20 mouse cellular contexts compared by ENCODE assay signal in genomic region chr11:4674593-4674992, GRCm38 (mm10). TPM values are rescaled to one million over a fixed set of nuclear protein-coding genes. Genes with fewer than 3 reads are reported as not detected.
DNase-seq lines count a peak whose midpoint lies in the region; TF ChIP-seq lines count a peak whose summit lies in the region.
"Had no signal": no experiment of that assay in that cellular context is flagged by ENCODE, and none has a peak within 500 bp of the region (broad histone marks: within the 10 kb centered on the region; RNA-seq: fewer than 3 reads in every experiment).

No protein-coding gene starts in this region.

- 91% methylated on average over 1 of the region's 1 CpGs for WGBS in hindbrain, embryonic 10.5 days

- 0 out of 2 replicates have a peak, but pooled peaks cover 9% of the 10 kb centered on the region for H3K4me1 ChIP-seq in hindbrain, embryonic 10.5 days (replicated peaks)
- H3K4me1 ChIP-seq: neural tube, embryonic 13.5 days had no signal

- DNase-seq in layer of hippocampus, adult 2 months (ENCODE audit: low spot score in 2 of 2), result no peak
- no peak for DNase-seq in layer of hippocampus, postnatal 25 days (ENCODE audit: extremely low spot score in 1 of 2, low spot score in 1 of 2)
- DNase-seq in 3T3-L1 (ENCODE audit: low read depth, low spot score) (peak; percentile 32), adipocyte (ENCODE audit: low spot score) (peak; percentile 41)
- peak; percentile 37 to 60 for DNase-seq in lung, postnatal 4 days
- no peak for DNase-seq in hindbrain, embryonic 10.5 days (ENCODE audit: low spot score)
- DNase-seq in embryo, embryonic 11 days, result no peak
- no peak for DNase-seq in thymus, postnatal 4 days
- DNase-seq: cerebellum, adult 9-10 months; heart, adult 18-20 months; heart, postnatal 14 days; kidney, postnatal 25 days had no signal

- H3K27me3 ChIP-seq in hindbrain, embryonic 10.5 days (ENCODE audit: insufficient read depth, poor library complexity, severe bottlenecking), result no peaks in the 10 kb centered on the region
- H3K27me3 ChIP-seq: embryonic facial prominence, embryonic 12.5 days; limb, embryonic 15.5 days; neural tube, embryonic 13.5 days had no signal

- H3K36me3 ChIP-seq in hindbrain, embryonic 10.5 days, result peaks cover 85% of the 10 kb centered on the region

- H3K9me3 ChIP-seq in hindbrain, embryonic 10.5 days, result no peaks in the 10 kb centered on the region
- H3K9me3 ChIP-seq: embryonic facial prominence, embryonic 12.5 days; limb, embryonic 15.5 days; neural tube, embryonic 13.5 days had no signal

- H3K4me3 ChIP-seq in layer of hippocampus, adult 2 months, result no peak overlapping the region
- H3K4me3 ChIP-seq in hindbrain, embryonic 10.5 days, result no peak overlapping the region
- H3K4me3 ChIP-seq: embryonic facial prominence, embryonic 12.5 days; limb, embryonic 15.5 days; neural tube, embryonic 13.5 days had no signal

- peak overlapping the region; percentile 39; the same call in 1 of the 2 replicates for H3K27ac ChIP-seq in layer of hippocampus, adult 2 months
- H3K27ac ChIP-seq in hindbrain, embryonic 10.5 days, result no peak overlapping the region
- H3K27ac ChIP-seq: embryonic facial prominence, embryonic 12.5 days; limb, embryonic 15.5 days; neural tube, embryonic 13.5 days had no signal

- no peak for TF ChIP-seq CTCF in layer of hippocampus, adult 2 months (conservative IDR thresholded peaks at IDR 0.05)

RNA-seq across cellular contexts. Expression of gene Uqcr10, which starts 29.5 kb away (rescaled TPM):
- 100 to 1,000 TPM; 367 to 391 TPM for total RNA-seq in layer of hippocampus, adult 2 months (2021)
- 100 to 1,000 TPM; 391 to 441 TPM for total RNA-seq in layer of hippocampus, postnatal 25 days (2021)
- polyA plus RNA-seq in hindbrain, embryonic 10.5 days (2016; fragmentation: Nextera tagmentation; extraction: Ambion mirVana), result 696 and 709 TPM in 2 replicates

RNA-seq across cellular contexts. Expression of gene Zmat5, which starts 29.9 kb away (rescaled TPM):
- total RNA-seq in layer of hippocampus, adult 2 months (2021), result 10 to 100 TPM; 33.1 to 34.0 TPM
- total RNA-seq in layer of hippocampus, postnatal 25 days (2021), result 10 to 100 TPM; 30.1 to 37.1 TPM
- 84.0 and 104 TPM in 2 replicates for polyA plus RNA-seq in hindbrain, embryonic 10.5 days (2016; fragmentation: Nextera tagmentation; extraction: Ambion mirVana)

RNA-seq across cellular contexts. Expression of gene Ascc2, which starts 37.0 kb away (rescaled TPM):
- total RNA-seq in layer of hippocampus, adult 2 months (2021), result 10 to 100 TPM; 23.7 to 25.0 TPM
- total RNA-seq in layer of hippocampus, postnatal 25 days (2021), result 10 to 100 TPM; 20.0 to 22.9 TPM
- polyA plus RNA-seq in hindbrain, embryonic 10.5 days (2016; fragmentation: Nextera tagmentation; extraction: Ambion mirVana), result 33.9 and 35.9 TPM in 2 replicates

RNA-seq across cellular contexts. Expression of gene Gm11032, which starts 54.7 kb away (rescaled TPM):
- not detected for total RNA-seq in layer of hippocampus, adult 2 months (2021)
- total RNA-seq in layer of hippocampus, postnatal 25 days (2021), result not detected
- polyA plus RNA-seq in hindbrain, embryonic 10.5 days (2016; fragmentation: Nextera tagmentation; extraction: Ambion mirVana), result not detected in 2 replicates
- total RNA-seq: heart, adult 18-20 months; heart, postnatal 14 days; left cerebral cortex, adult 18-20 months had no signal
- polyA plus RNA-seq: brain, embryonic 14.5 days; embryonic facial prominence, embryonic 12.5 days; forebrain, embryonic 11.5 days; intestine, embryonic 14.5 days; limb, embryonic 15.5 days; midbrain, embryonic 16.5 days; neural tube, embryonic 13.5 days had no signal

Comparison
In these comparisons a context has a peak if more than half of its experiments do, and no peak if none do; other contexts are left out.
1. DNase-seq: peak in 3T3-L1 (single experiment), adipocyte (single experiment) and lung, postnatal 4 days (2 of 2); none in layer of hippocampus, adult 2 months (0 of 2), layer of hippocampus, postnatal 25 days (0 of 2), hindbrain, embryonic 10.5 days (single experiment), embryo, embryonic 11 days (single experiment) and thymus, postnatal 4 days (single experiment).